Mouse (Mus musculus): ENCODE results near the gene Dctd. TPM values are rescaled to one million over a fixed set of nuclear protein-coding genes. Genes with fewer than 3 reads are reported as not detected.
"Not testable (repeated sequence)": the region's sequence is repeated elsewhere in the genome, so short reads cannot be mapped to it uniquely, and the experiment has no call there.

Dctd gene
- total RNA-seq, 1 experiment from 2014 or later = 0.48 TPM

GRCm38 (mm10) chr8:48136804-48137650 lies 38.1 kb downstream of the Dctd start:
- ATAC-seq (replicated peaks; ENCODE audit: insufficient number of reproducible peaks, low FRiP score, low TSS enrichment, poor library complexity, severe bottlenecking) = no peak

GRCm38 (mm10) chr8:48137651-48137937 lies 38.7 kb downstream of the Dctd start:
- ATAC-seq (replicated peaks; ENCODE audit: insufficient number of reproducible peaks, low FRiP score, low TSS enrichment, poor library complexity, severe bottlenecking) = no peak

- no peak for ATAC-seq (replicated peaks; ENCODE audit: insufficient number of reproducible peaks, low FRiP score, low TSS enrichment, poor library complexity, severe bottlenecking)
Measured at GRCm38 (mm10) chr8:48141023-48141422, 42.1 kb downstream of the Dctd start.

- no peak for ATAC-seq (replicated peaks; ENCODE audit: insufficient number of reproducible peaks, low FRiP score, low TSS enrichment, poor library complexity, severe bottlenecking)
Measured at GRCm38 (mm10) chr8:48145766-48146165, 46.9 kb downstream of the Dctd start.

- ATAC-seq (replicated peaks; ENCODE audit: insufficient number of reproducible peaks, low FRiP score, low TSS enrichment, poor library complexity, severe bottlenecking) = no peak
Measured at GRCm38 (mm10) chr8:48146449-48146848, 47.6 kb downstream of the Dctd start.

GRCm38 (mm10) chr8:48152062-48152738 lies 53.3 kb downstream of the Dctd start:
- ATAC-seq (replicated peaks; ENCODE audit: insufficient number of reproducible peaks, low FRiP score, low TSS enrichment, poor library complexity, severe bottlenecking) = no peak

GRCm38 (mm10) chr8:48153360-48154121 lies 54.6 kb downstream of the Dctd start:
- ATAC-seq (replicated peaks; ENCODE audit: insufficient number of reproducible peaks, low FRiP score, low TSS enrichment, poor library complexity, severe bottlenecking) = no peak

- ATAC-seq (replicated peaks; ENCODE audit: insufficient number of reproducible peaks, low FRiP score, low TSS enrichment, poor library complexity, severe bottlenecking) = no peak
Measured at GRCm38 (mm10) chr8:48157718-48158117, 58.8 kb downstream of the Dctd start.

- no peak for ATAC-seq (replicated peaks; ENCODE audit: insufficient number of reproducible peaks, low FRiP score, low TSS enrichment, poor library complexity, severe bottlenecking)
Measured at GRCm38 (mm10) chr8:48158560-48159217, 59.8 kb downstream of the Dctd start.

GRCm38 (mm10) chr8:48177406-48177805 lies 78.5 kb downstream of the Dctd start:
- ATAC-seq (replicated peaks; ENCODE audit: insufficient number of reproducible peaks, low FRiP score, low TSS enrichment, poor library complexity, severe bottlenecking) = no peak

- ATAC-seq (replicated peaks; ENCODE audit: insufficient number of reproducible peaks, low FRiP score, low TSS enrichment, poor library complexity, severe bottlenecking) = no peak
Measured at GRCm38 (mm10) chr8:48177876-48178275, 79.0 kb downstream of the Dctd start.

GRCm38 (mm10) chr8:48178993-48179392 lies 80.1 kb downstream of the Dctd start:
- ATAC-seq (replicated peaks; ENCODE audit: insufficient number of reproducible peaks, low FRiP score, low TSS enrichment, poor library complexity, severe bottlenecking) = no peak

GRCm38 (mm10) chr8:48180146-48180545 lies 81.3 kb downstream of the Dctd start:
- ATAC-seq (replicated peaks; ENCODE audit: insufficient number of reproducible peaks, low FRiP score, low TSS enrichment, poor library complexity, severe bottlenecking) = not testable (repeated sequence)

- ATAC-seq (replicated peaks; ENCODE audit: insufficient number of reproducible peaks, low FRiP score, low TSS enrichment, poor library complexity, severe bottlenecking) = no peak
Measured at GRCm38 (mm10) chr8:48181000-48181399, 82.1 kb downstream of the Dctd start.

- ATAC-seq (replicated peaks; ENCODE audit: insufficient number of reproducible peaks, low FRiP score, low TSS enrichment, poor library complexity, severe bottlenecking) = no peak
Measured at GRCm38 (mm10) chr8:48183758-48184157, 84.9 kb downstream of the Dctd start.

GRCm38 (mm10) chr8:48188586-48188985 lies 89.7 kb downstream of the Dctd start:
- no peak for ATAC-seq (replicated peaks; ENCODE audit: insufficient number of reproducible peaks, low FRiP score, low TSS enrichment, poor library complexity, severe bottlenecking)

GRCm38 (mm10) chr8:48195971-48196370 lies 97.1 kb downstream of the Dctd start:
- no peak for ATAC-seq (replicated peaks; ENCODE audit: insufficient number of reproducible peaks, low FRiP score, low TSS enrichment, poor library complexity, severe bottlenecking)

- no peak for ATAC-seq (replicated peaks; ENCODE audit: insufficient number of reproducible peaks, low FRiP score, low TSS enrichment, poor library complexity, severe bottlenecking)
Measured at GRCm38 (mm10) chr8:48199171-48199570, 100.3 kb downstream of the Dctd start.

- ATAC-seq (replicated peaks; ENCODE audit: insufficient number of reproducible peaks, low FRiP score, low TSS enrichment, poor library complexity, severe bottlenecking) = no peak
Measured at GRCm38 (mm10) chr8:48202632-48203031, 103.7 kb downstream of the Dctd start.

Data from monocyte, adult 5-6 weeks (primary cell).